Mouse (Mus musculus) macrophage (primary cell): ENCODE measurements around the gene Col4a3. TPM values are rescaled to one million over a fixed set of nuclear protein-coding genes. Genes with fewer than 3 reads are reported as not detected.
A peak's percentile ranks its signal among the peaks of the same experiment; 100 is the strongest.

ENCODE experiments used
- H3K27ac ChIP-seq: fragments of 350-480 bp; formaldehyde crosslinking; 2 replicates; pipeline ENCODE4 v1.9.0; 2021
- H3K36me3 ChIP-seq: fragments of 350-480 bp; formaldehyde crosslinking; 2 replicates; pipeline ENCODE4 v1.9.0; 2021; ENCODE audit errors: inconsistent target
- H3K4me3 ChIP-seq: fragments of 350-480 bp; formaldehyde crosslinking; 2 replicates; pipeline ENCODE4 v1.9.0; 2021; ENCODE audit errors: inconsistent target
- H3K79me2 ChIP-seq: fragments of 350-480 bp; formaldehyde crosslinking; 2 replicates; pipeline ENCODE4 v1.9.0; 2021; ENCODE audit errors: inconsistent target
- WGBS: methylation state at CpG from one replicate; pipeline ENCODE4 v1.1.7; 2026; ENCODE audit warnings: inconsistent platforms; ENCODE audit not compliant: missing documents; 5-methylcytosine and 5-hydroxymethylcytosine counted together
- polyA plus RNA-seq: library from polyadenylated mRNA; stranded (reverse); fragments of 250-400 nt; gene quantifications from 3 replicates; pipeline ENCODE4 v1.2.4, GENCODE M21; 2018; ENCODE audit warnings: inconsistent platforms

The Col4a3 gene
- polyA plus RNA-seq, 1 experiment from 2014 or later: not detected

GRCm38 (mm10) chr1:82686328-82686727, 99.6 kb downstream of the Col4a3 start:
- Histone ChIP-seq H3K36me3 (no peaks in the 10 kb centered on the region), H3K4me3 (no peak overlapping the region), H3K27ac (no peak overlapping the region), H3K79me2 (no peaks in the 10 kb centered on the region)
- WGBS: 36% methylated on average over 5 of the region's 5 CpGs

DNA sequence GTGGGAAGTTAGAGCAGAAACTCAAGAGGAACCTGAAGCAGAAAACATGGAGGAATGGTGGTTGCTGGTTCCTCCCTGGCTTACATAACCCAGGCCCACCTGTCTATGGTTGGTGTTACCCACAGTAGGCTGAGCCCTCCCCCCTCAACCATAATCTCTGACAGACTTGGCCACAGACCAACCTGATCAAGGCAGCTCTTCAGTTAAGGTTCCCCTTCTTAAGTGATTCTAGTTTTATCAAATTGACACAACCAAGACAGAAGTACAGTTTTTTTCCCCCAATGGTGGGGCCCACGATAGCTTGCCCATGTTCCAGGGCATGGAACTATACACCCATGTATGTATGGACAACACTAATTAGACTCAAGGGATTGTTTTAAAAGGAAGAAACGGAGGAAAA, 100.1 kb downstream of the Col4a3 start:
- 64% methylated on average over 2 of the region's 2 CpGs for WGBS
- Histone ChIP-seq H3K36me3 (no peaks in the 10 kb centered on the region), H3K27ac (no peak overlapping the region), H3K4me3 (no peak overlapping the region), H3K79me2 (no peaks in the 10 kb centered on the region)

GRCm38 (mm10) chr1:82687931-82688330, 101.2 kb downstream of the Col4a3 start:
- WGBS: 92% methylated on average over 6 of the region's 6 CpGs
- no peak overlapping the region for H3K4me3 ChIP-seq
- H3K36me3 ChIP-seq: no peaks in the 10 kb centered on the region
- no peaks in the 10 kb centered on the region for H3K79me2 ChIP-seq
- H3K27ac ChIP-seq: no peak overlapping the region

DNA sequence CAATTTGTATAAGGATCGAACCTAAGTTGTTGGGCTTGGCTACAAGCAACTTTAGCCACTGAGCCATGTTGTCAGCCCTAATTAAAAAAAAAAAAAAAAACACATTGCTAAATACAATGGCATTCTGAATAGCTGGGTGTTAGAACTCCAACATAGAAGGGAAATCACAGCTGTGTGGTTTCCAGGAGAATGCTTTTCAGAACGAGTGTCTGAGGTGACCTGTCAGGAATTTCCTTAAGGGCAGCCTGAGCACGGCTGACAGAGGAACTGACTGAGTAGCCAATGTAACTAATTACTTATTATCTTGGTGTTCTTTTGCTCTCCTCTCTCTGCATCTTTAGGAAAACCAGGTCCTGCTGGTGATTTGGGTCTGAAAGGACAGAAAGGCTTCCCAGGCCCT, 109.2 kb downstream of the Col4a3 start:
- WGBS: 45% methylated on average over 3 of the region's 3 CpGs
- no peaks in the 10 kb centered on the region for H3K79me2 ChIP-seq
- no peak overlapping the region for H3K4me3 ChIP-seq
- H3K36me3 ChIP-seq: no peaks in the 10 kb centered on the region
- H3K27ac ChIP-seq: no peak overlapping the region

GRCm38 (mm10) chr1:82717816-82718512, 131.2 kb downstream of the Col4a3 start:
- Histone ChIP-seq H3K79me2 (no peaks in the 10 kb centered on the region), H3K36me3 (no peaks in the 10 kb centered on the region), H3K4me3 (no peak overlapping the region), H3K27ac (no peak overlapping the region)
- WGBS: 82% methylated on average over 7 of the region's 9 CpGs

GRCm38 (mm10) chr1:82724339-82725025, 137.8 kb downstream of the Col4a3 start, which contains the start of gene Mff:
TSS of gene Mff (plus strand) at chr1:82724890.
- Histone ChIP-seq H3K4me3 (peak within 1 kb of the TSS; percentile 97), H3K79me2 (peaks cover 43% of the 10 kb centered on the region), H3K27ac (peak within 1 kb of the TSS; percentile 36), H3K36me3 (peaks cover 10% of the 10 kb centered on the region)
- 7% methylated on average over 38 of the region's 38 CpGs for WGBS

GRCm38 (mm10) chr1:82725026-82725874, 138.5 kb downstream of the Col4a3 start:
- Histone ChIP-seq H3K79me2 (peaks cover 43% of the 10 kb centered on the region), H3K4me3 (peak overlapping the region; percentile 97), H3K36me3 (peaks cover 17% of the 10 kb centered on the region), H3K27ac (peak overlapping the region; percentile 36)
- WGBS: 3% methylated on average over 37 of the region's 37 CpGs

GRCm38 (mm10) chr1:82725875-82726185, 139.1 kb downstream of the Col4a3 start:
- 64% methylated on average over 3 of the region's 4 CpGs for WGBS
- Histone ChIP-seq H3K27ac (no peak overlapping the region), H3K79me2 (peaks cover 43% of the 10 kb centered on the region), H3K4me3 (peak overlapping the region; percentile 97), H3K36me3 (peaks cover 23% of the 10 kb centered on the region)

DNA sequence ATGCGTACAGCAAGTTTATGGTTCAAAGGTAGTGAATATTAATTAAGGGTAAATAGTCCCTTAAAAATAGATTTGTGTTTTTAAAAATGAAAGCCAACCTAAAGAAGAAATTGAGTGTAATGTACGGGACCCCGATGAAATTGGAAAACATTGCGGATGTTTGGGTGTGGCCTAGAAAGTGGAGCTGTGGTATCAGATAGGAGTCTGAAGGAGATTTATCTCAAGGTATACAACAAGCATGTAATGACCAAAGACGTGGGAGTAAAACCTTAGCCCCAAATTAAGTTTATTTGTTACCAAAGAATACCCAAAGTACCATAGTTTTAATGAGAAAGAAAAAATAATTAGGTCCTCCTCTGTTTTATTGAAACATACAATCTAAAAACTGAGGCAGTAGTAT, 139.8 kb downstream of the Col4a3 start:
- no peak overlapping the region for H3K4me3 ChIP-seq
- no peak overlapping the region for H3K27ac ChIP-seq
- peaks cover 43% of the 10 kb centered on the region for H3K79me2 ChIP-seq
- WGBS: 97% methylated on average over 5 of the region's 5 CpGs
- H3K36me3 ChIP-seq: peaks cover 30% of the 10 kb centered on the region

DNA sequence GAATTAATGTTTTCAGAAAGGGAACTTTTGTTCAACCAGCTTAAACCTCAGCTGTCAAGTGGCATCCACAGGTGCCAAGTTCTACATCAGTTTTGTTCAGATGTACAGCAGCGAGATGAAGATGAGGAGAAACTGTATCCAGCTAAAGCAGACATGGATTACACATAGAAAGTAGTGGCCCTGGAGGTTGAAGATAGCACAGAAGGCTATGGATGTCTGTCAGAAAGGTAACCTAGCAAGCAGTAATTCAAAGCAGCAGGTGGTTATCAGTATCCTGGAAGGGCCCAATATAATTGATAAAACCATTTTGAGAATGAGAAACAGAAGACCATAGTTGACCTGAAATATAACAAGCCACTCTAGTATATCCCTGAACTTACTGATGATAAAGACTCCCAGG, 146.6 kb downstream of the Col4a3 start:
- Histone ChIP-seq H3K4me3 (no peak overlapping the region), H3K79me2 (peaks cover 9% of the 10 kb centered on the region; the same call in 1 of the 2 replicates), H3K27ac (no peak overlapping the region), H3K36me3 (peaks cover 76% of the 10 kb centered on the region)
- WGBS: 100% methylated on average over 1 of the region's 1 CpGs

- Histone ChIP-seq H3K36me3 (peaks cover 45% of the 10 kb centered on the region), H3K27ac (no peak overlapping the region), H3K4me3 (no peak overlapping the region), H3K79me2 (no peaks in the 10 kb centered on the region)
- WGBS: 100% methylated on average over 1 of the region's 1 CpGs
Measured at GRCm38 (mm10) chr1:82738066-82738465, 151.3 kb downstream of the Col4a3 start.

- Histone ChIP-seq H3K79me2 (no peaks in the 10 kb centered on the region), H3K27ac (no peak overlapping the region), H3K4me3 (no peak overlapping the region), H3K36me3 (peaks cover 28% of the 10 kb centered on the region; the same call in 1 of the 2 replicates)
- 95% methylated on average over 7 of the region's 7 CpGs for WGBS
Measured at GRCm38 (mm10) chr1:82741539-82741938, 154.8 kb downstream of the Col4a3 start.

GRCm38 (mm10) chr1:82743962-82744361, 157.2 kb downstream of the Col4a3 start:
- H3K27ac ChIP-seq: no peak overlapping the region
- WGBS: 100% methylated on average over 3 of the region's 3 CpGs
- H3K36me3 ChIP-seq: peaks cover 15% of the 10 kb centered on the region; the same call in 1 of the 2 replicates
- H3K4me3 ChIP-seq: no peak overlapping the region
- no peaks in the 10 kb centered on the region for H3K79me2 ChIP-seq

DNA sequence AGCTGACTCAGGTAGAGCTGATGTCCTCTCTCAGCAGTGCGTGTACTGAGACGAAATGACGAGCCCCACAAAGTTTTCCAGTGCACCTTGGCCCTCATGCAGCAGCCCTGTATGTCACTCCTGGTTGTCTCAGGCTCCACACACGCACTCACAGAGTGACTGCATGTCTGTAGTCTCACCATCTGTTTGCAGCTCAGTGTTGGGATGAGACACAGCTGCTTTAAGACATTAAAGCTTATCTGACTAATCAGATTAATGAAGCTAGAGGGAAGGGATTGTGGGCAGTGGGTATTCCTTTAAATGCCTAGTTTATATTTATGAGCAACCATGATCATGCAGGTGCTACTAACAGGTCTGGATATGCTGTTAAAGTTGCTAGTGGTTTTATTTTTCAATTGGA, 159.7 kb downstream of the Col4a3 start:
- H3K36me3 ChIP-seq: peaks cover 14% of the 10 kb centered on the region
- WGBS: 100% methylated on average over 4 of the region's 4 CpGs

More for the DNA sequence above, 159.7 kb downstream of the Col4a3 start:
- no peak overlapping the region for H3K4me3 ChIP-seq
- H3K27ac ChIP-seq: no peak overlapping the region
- no peaks in the 10 kb centered on the region for H3K79me2 ChIP-seq
